Mouse (Mus musculus) left cerebral cortex, adult 9 months (tissue): ENCODE data around the gene Bik.
A peak's percentile ranks its signal among the peaks of the same experiment; 100 is the strongest.
"Not testable (repeated sequence)": the region's sequence is repeated elsewhere in the genome, so short reads cannot be mapped to it uniquely, and the experiment has no call there.

ENCODE experiments used
- DNase-seq, 2 experiments: peaks; one replicate each; pipeline ENCODE4 v3.0.0; 2022; ENCODE audit warnings: low spot score in 2 of 2

Gene Bik

DNA sequence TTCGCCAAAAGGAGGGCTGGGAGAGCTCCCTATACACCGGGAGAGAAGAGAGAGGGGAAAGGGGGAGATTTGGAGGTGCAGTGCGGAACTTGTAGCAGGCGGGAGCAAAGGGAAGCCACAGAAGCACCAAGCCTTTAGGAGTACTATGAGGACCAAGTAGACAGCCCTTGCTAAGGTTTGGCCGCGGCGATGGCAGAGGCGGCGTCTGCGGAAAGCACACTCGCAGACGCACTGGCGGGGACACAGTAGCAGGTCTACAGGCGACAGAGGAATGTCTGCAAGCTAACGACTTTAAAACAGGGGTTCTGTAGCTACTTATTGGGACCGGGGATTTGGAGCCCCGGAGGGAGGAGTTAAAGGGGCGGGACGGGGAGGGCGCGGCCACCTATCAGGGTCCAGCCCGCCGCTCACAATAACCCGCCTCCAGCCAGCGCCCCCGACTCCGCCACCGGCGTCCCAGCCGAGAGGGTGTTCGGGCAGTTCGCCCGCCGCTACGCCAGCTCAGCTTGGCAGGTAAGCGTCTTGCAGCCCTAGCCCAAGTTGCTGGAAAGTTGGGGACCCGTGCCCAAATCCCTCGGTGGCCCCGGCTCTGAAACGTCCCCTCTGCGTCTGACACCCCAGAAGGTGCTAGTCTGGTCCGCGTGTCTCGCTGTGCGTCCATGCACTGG, at the start of gene Bik:
Gene Bik (plus strand): TSS at position 439 of the 668 bp plus-strand sequence.
- no peak for DNase-seq

DNA sequence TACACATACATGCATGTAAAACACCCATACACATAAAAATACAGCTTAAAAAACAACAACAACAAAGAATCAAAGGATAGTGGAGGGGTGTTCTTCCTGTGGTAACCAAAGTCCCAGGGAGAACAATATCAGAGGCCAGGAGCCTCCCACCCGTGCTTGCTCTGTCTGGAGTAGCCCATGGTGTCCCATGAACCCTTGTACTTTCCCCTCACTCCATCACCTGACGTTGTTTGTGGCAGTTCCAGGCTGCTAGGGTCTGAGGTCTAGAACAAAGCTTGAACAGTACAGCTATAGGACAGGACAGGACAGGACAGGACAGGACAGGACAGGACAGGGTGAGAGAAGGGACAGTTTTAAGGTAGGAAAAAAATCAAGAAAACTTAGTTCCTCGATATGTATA, 48.6 kb upstream of the Bik start:
- no peak for DNase-seq

DNA sequence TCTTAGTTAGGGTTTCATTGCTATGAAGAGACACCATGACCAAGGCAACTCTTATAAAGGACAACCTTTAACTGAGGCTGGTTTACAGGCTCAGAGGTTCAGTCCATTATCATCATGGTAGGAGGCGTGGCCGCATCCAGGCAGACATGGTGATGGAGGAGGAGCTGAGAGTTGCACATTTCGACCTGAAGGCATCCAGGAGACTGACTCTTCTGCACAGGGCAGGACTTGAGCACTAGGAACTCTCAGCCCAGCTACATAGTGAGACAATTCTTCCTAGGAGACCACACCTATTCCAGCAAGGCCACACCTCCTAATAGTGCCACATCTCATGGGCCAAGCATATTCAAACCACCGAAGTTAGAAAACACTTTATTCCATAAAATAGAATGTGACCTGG, 46.8 kb upstream of the Bik start:
- DNase-seq = no peak

DNA sequence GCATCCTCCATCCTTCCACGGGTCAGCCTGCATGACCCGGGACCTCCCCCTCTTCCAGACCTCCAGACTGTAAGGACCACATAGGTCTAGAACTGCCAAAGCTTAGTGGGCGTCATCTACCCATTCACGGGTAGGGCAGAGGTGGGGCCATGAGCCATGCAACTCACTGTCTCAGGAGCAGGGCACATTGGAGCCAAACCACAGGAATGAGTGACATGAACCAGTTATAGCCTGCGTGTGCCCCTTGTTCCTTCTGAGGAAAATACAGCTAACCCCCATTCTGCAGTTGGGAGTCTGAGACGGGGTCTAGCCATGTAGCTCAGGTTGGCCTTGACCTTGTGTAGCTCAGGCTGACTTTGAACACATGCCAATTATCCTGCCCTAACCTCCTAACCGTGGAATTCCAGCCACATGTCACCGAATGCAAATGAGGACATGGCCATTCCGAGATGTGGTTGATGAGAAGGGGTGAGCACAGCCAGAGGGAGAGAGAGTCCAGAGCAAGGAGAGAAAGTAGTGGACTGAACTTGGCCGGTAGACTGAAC, 45.4 kb upstream of the Bik start:
- DNase-seq = no peak

DNA sequence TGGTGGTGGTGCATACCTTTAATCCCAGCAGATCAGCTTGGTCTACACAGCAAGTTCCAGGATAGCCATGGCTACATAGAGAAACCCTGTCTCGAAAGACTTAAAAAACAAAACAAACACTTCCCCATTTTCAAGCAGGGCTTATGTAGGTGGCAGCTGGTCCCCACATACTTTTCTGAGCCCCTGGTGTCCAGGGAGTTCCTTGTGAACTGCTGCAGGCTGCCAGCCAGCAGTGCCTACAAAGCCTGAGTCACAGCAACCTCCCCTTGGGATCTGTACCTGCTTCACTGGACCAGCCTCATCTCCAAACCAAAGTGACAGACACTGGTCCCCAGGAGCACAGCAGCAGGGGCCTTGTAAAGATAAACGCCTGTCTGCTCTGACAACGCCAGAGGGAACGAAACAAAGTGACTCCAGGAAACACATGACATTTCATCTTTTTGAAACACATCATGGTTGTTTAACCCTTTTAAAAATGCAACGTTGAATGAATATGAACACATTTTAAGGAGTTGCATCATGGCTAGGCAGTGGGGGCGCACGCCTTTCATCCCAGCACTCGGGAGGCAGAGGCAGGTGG, 43.9 kb upstream of the Bik start:
- no peak for DNase-seq

DNA sequence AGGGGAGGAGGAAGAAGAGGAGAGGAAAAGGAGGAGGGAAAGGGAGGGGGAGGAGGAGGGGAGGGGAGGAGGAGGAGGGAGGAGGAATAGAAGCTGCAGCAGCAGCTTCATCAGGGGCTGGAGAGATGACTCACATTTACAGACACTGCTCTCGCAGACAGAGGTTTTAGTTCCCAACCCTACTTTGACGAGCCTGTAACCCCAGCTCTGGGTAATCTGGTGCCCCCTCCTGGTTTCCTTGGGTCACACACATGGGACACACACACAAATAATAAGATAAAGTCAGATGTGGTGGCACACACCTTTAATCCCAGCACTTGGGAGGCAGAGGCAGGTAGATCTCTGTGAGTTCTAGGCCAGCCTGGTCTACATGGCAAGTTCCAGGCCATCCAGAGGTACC, 43.2 kb upstream of the Bik start:
- no peak for DNase-seq

DNA sequence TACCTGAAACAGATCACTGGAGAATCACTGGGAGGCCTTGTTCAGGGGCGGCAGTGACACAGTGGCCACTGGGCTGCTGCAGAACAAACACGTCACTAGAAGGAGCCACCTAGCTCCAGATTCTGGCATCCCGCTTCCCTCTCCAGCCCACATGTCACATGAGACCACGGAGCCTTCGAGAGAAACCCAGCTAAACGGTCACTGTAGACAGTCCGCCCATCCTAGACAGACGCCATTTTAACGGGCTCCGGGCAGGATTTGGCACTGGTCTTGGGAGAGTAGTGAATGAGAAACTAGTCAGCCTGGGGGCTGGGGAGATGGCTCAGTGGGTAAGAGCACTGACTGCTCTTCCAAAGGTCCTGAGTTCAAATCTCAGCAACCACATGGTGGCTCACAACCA, 42.4 kb upstream of the Bik start:
- no peak for DNase-seq

DNA sequence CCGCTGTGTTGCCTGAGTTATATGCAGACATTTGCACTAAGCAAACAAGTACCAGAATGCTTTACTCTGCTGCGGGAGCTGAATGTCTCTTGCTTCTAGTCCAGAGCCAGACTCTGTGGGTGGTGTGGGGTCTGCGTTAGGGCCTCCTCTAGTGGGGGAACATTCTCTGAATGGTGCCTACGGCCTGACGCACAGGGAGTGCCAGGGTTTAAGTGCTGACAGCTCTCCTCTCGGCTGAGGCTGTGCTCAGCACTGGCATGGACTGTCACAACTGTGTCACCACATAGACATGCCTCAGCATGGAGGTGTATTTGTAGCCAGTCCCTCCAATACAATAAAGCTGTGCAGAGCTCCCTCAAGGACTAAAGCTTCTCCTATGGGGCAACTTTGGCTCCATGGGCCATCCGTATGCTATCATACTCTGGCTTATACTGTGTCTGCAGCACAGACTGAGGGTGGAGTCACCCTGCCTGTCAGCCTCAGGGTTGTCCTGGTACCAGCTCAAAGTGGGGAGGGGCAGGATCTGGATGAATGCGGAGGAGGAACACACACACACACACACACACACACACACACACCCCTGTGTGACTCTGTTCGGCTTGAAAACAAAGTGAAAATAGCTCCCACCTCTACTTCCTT, 39.1 kb upstream of the Bik start:
- no peak for DNase-seq

DNA sequence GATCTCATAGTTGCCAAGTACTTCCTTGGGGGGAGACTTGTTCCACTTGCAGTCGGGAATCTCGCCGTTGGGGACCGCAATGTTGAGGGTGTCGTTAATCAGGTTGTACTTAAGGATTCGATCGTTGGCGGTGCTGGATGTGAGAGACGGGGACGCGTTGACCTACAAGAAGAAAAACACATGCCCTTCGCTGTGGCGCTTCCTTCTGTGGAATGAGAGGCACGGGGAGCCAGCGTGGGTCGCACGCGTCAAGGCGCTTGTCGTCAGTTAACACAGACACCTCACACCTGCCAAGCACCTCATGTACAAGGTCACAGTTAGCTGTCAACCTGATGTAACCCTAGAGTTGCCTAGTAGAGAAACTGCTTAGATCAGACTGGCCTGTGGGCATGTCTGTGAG, 37.2 kb upstream of the Bik start:
- no peak for DNase-seq

DNA sequence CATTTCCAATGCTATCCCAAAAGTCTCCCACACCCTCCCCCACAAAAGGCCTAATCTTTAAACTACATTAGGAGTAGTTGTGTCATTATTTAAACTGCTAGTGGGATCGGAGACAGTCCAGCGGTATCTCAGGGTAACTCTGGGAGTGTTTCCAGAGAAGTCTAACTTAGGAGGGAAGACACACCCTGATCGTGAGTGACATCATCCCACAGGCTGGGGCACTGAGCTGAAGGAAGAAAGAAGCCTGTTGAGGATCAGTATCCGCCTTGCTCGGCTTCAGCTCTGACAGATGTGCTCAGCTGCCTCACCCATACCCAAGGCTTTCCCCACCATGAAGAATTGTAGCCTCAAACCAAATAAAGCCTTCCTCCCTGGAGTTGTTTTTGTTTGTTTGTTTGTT, 34.8 kb upstream of the Bik start:
- DNase-seq = no peak

DNA sequence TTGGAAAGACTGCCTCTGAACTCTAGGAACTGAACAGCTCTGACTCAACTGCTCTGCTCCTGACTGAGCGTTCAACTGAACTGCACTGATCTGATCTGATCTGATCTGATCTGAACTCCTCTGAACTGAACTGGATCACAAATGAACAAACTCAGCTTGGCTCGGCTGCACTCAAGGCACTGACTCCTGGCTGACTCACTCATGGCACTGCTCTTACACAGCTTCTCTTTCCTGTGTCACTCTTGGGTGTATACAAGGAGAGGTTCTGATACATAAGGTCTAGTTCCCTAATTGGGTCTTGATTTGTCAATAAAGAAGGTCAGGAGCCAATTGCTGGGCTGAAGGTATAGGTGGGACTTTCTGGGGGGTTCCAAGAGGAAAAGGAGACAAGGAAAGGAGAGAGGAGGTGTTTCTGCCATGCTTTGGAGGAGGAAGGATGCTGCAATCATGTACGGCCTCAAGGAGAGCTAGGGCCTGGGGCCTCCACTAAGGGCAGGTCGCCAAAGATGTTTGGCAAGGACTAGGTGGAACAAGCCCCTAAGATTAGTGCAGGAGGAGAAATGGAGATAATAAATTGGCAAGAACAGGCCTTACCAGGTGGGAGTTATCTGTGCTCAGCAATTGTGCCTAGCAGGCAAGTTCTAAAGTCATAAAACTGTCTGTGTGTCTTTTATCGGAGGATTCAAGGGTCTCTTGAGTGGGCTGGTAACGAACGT, 32.6 kb upstream of the Bik start:
- DNase-seq = no peak

DNA sequence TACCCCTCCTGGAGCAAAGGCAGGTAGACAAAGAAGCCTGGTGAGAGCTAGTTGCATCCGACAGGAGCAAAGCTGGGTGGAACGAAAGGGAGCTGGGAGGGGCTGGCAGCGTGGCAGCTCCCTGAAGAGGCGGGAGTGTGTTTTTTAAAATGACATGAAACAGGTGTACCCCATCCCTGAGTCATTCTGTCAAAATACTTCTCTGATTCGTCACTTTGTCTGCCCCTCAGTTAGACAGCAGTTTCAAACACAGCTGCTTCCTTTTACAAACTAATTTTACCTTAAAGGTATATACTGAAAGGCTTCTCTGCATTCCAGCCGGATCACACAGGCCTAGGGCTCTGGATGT, 32.1 kb upstream of the Bik start:
- no peak for DNase-seq

DNA sequence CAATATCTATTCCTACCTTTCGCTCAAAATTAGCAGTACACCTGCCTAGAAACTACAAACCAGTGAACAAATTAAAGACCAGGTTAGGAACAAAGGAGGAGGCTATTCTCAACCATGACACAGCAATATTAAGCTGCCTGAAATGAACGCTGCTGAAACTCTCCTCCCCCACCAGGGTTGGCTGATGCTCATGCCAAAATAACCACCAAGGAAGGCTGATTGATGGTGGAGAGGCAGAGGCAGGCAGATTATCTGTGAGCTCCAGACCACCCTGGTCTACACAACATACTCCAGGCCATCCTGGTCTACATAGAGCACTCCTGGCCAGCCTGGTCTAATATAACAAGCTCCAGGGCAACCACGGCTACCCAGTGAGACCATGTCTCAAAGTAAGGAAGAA, 31.5 kb upstream of the Bik start:
- no peak for DNase-seq

DNA sequence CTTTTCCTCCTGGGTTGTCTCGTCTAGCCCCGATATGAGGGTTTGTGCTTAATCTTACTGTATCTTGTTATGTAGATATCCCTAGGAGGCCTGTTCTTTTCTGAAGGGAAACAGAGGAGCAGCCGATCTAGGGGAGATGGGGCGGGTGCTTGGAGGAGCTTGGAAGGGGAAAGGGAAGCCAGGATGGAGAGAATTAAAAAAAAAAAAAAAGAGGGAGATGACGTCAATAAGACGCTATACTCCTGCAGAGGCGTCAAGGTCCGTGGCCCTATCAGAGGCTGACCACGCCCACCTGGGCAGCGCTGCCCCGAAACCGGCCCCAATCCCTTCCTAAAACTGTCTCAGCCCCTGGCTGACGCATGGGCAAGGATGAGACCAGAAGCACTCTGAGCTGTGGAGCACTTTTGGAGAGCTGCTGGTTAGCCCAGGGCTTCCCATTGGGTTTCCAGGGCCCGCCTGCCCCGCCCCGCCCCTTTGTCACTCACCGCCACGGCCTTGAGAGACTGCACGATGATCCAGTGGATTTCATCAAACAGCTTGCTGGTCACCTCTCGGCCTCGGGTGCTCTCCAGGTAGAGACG, 30.8 kb upstream of the Bik start:
- no peak for DNase-seq

DNA sequence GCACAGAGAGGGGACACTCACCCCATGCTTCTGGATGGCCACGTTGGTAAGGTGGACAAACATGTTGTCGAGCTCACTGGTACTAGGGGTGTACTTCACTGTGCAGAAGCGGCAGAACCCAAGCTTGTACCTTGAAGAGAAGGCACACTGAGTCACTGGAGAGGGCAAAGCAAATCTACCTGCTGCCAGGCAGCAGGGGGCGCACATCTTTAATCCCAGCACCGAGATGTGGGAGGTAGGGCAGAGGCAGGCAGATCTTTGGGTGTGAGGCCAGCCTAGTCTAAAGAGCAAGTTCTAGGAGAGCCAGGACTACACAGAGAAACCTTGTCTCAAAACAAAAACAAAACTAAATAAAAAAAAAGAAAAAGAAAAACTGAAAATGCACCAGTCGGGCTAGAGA, 29.4 kb upstream of the Bik start:
- no peak for DNase-seq

DNA sequence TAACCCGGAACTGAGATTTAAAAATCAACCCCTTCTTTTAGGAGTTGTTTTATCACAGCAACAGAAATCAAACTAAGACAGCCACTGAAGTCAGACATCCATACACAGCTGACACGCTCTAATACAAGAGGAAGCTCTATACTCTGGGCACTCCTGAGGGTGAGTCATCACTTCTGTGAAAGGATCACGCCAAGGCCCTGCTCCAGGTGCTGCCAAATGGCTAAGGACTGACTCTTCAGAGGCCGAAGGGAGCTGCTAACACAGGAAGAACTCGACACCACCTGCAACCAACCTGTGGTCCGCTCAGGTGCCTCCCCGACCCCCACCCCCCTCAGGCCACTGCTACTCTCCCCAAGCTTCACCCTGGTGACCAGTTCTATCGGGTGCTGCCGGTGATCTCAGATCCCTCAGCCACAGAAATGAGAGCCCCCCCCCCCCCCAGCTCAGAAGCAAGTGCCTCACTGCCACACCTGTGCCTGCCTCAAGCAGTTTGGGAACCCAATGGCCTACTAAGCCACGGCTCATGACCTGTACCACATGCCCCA, 27.4 kb upstream of the Bik start:
- DNase-seq = no peak

DNA sequence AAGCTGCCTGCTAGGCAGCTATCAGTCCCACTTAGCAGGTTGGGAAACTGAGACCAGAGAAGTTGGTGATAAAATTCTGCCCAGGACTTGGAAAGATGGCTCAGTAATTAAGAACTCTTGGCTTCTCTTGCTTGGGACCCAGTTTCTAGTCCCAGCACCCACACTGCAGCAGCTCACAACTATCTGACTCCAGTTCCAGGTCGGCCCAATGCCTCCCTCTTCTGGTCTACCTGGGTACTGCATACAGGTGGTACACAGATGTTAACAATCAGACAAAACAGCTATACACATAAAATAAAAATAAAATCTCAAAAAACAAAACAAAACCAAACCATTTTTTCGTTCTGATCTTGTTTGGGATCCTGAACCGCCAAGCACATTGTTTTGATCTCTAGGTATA, 26.3 kb upstream of the Bik start:
- DNase-seq = no peak

DNA sequence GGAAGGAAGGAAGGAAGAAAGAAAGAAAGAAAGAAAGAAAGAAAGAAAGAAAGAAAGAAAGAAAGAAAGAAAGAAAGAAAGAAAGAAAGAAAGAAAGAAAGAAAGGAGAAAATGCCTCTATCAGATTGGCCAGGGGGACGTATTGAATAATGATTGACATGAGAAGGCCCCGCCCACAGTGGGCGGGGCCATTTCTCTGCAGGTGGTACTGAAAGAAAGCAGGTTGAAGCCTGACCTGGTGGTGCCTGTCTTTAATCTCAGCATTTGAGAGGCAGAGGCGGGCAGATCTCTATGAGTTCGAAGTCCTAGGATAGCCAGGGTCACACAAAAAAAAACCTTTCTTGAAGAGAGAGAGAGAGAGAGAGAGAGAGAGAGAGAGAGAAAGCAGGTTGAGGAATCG, 25.2 kb upstream of the Bik start:
- not testable (repeated sequence) for DNase-seq

DNA sequence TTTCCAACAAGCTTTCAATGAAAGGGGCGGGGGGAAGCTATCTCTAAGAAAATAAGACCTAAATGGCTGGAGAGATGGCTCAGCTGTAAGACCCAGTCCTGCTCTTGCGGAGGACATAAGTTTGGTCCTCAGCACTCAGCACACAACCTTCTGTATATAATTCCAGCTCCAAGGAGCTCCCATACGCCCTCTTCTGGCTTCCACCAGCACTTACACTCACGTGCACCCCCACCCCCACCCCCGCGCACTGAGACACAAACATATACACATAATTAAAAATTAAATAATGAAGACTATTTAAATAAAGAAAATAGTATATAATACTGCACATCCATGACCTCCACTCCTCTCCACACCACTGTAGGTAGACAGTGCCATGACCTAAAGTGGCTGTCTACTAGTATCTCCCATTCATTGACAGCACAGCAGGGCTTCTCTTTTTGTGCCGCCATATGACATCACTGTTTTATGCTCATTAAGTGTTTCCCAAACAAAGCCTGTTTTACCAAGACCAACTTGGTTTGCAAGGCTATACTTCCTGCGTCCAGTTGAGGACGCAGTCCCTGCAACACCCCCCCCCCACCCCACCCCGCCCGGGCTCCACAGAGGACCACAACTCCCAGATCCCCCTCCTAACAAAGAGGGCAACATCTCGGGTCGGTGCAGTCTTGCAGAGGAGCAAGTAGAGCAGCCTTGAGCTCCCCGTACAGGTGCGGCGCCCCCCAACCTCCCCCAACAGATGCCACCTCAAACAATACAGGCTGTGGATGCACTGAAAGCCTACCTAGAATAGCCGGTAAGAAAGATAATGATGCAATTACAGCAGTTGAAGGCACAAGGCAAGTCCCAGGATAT, 16.5 kb upstream of the Bik start:
- DNase-seq = no peak

DNA sequence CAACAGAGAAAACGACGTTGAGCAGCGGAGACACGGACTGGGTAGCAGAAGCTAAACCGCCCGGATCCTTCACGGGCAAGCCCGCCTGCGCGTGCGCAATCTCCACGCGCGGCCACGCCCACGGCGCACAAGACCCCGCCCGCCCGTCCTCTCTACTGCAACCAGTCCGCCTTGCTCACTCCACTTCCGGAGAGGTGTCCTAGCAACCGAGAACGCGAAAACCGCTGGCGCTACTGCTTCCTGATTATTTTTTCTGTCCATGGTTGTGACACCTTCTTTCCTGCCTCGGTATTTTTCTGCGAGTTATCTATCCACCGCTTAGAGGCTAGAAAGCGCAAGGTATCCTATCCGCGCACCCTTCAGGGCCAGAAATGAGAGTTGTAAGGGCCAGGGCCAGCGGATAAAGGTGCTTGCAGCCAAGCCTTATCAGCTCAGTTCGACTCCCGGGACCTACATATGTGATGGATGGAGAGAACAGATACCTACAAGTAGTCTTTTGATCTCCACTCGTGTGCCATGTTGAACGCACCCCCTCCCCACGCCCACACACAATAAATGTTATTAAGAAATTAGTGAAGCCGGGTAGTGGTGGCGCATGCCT, 15.8 kb upstream of the Bik start, which contains the start of gene Ttll1:
Gene Ttll1 (minus strand): TSS at position 89 of the 601 bp plus-strand sequence.
- DNase-seq = peak; percentile 87 to 96
